Mouse (Mus musculus) heart, adult 2 months (tissue): ENCODE results near the gene Adora1. TPM values are rescaled to one million over a fixed set of nuclear protein-coding genes. Genes with fewer than 3 reads are reported as not detected.

Experiments used
- DNase-seq, 2 experiments: peaks; one replicate each; pipeline ENCODE4 v3.0.0; 2021
- H3K27ac ChIP-seq: fragments of 200-600 bp; 2 replicates; pipeline ENCODE4 v1.8.1; 2022
- H3K27me3 ChIP-seq: fragments of 200-500 bp; 2 replicates; pipeline ENCODE4 v1.6.1; 2012; ENCODE audit warnings: mild to moderate bottlenecking, low read length, inconsistent platforms, mixed read lengths; ENCODE audit not compliant: control insufficient read depth, insufficient read depth
- H3K36me3 ChIP-seq: fragments of 200-500 bp; 2 replicates; pipeline ENCODE4 v1.6.1; 2012; ENCODE audit warnings: low read length, inconsistent platforms; ENCODE audit not compliant: control insufficient read depth, insufficient read depth
- H3K4me1 ChIP-seq: fragments of 200-500 bp; 2 replicates; pipeline ENCODE4 v1.6.1; 2011; ENCODE audit warnings: low read length; ENCODE audit not compliant: control insufficient read depth, insufficient read depth
- H3K4me3 ChIP-seq: fragments of 200-600 bp; 2 replicates; pipeline ENCODE4 v1.8.1; 2022
- H3K79me2 ChIP-seq: fragments of 200-500 bp; replicated peaks from 2 replicates; pipeline ENCODE4 v1.6.1; 2012; ENCODE audit warnings: mild to moderate bottlenecking, inconsistent platforms, low read length, moderate library complexity, mixed read lengths; ENCODE audit not compliant: control insufficient read depth, insufficient read depth
- H3K9ac ChIP-seq: fragments of 200-500 bp; 2 replicates; pipeline ENCODE4 v1.6.1; 2012; ENCODE audit warnings: low read depth, mild to moderate bottlenecking, control low read depth, inconsistent platforms, low read length, mixed read lengths
- CTCF ChIP-seq: fragments of 200-600 bp; IDR thresholded peaks from 2 replicates; pipeline ENCODE4 v1.8.1; 2022; ENCODE audit warnings: antibody characterized with exemption, mild to moderate bottlenecking, moderate library complexity
- EP300 ChIP-seq: fragments of 200-500 bp; IDR thresholded peaks from 2 replicates; pipeline ENCODE4 v1.6.1; 2011; ENCODE audit warnings: low read depth, low read length, control low read depth; ENCODE audit not compliant: insufficient read depth
- POLR2A ChIP-seq: fragments of 200-500 bp; IDR thresholded peaks from 2 replicates; pipeline ENCODE4 v1.6.1; 2011; ENCODE audit warnings: mild to moderate bottlenecking, low read depth, low read length, control low read depth; ENCODE audit not compliant: insufficient read depth
- WGBS: fragments of 180-500 bp; shearing (Covaris S2); methylation state at CpG from one replicate; pipeline ENCODE4 v1.1.7; 2018; 5-methylcytosine and 5-hydroxymethylcytosine counted together
- intact Hi-C: fragments of 180-260 bp; cut with DNase I; formaldehyde crosslinking; loops from one replicate; pipeline ENCODE4 v1.15.1; 2025
- polyA plus RNA-seq: library from polyadenylated mRNA; depleted of rRNA; stranded (reverse); fragments of >200 nt; gene quantifications from 2 replicates; pipeline ENCODE4 v1.2.3, GENCODE M21; 2012
- total RNA-seq, 2 experiments: library from RNA; stranded (reverse); gene quantifications; 2 replicates each; pipeline ENCODE4 v1.2.3; 2021

The Adora1 gene
- total and polyA plus RNA-seq, 3 experiments: 9.6 to 19.4 (median 15.0) TPM

GRCm38 (mm10) chr1:134243505-134243904 is 8.3 kb upstream of the Adora1 start:
- WGBS: 87% methylated on average over 6 of the region's 6 CpGs
- DNase-seq: no peak
- Histone ChIP-seq H3K27ac (no peak overlapping the region), H3K9ac (no peak overlapping the region), H3K4me1 (no peaks in the 10 kb centered on the region), H3K4me3 (no peak overlapping the region), H3K36me3 (no peaks in the 10 kb centered on the region), H3K27me3 (no peaks in the 10 kb centered on the region), H3K79me2 (no peaks in the 10 kb centered on the region)
- no peak for TF ChIP-seq EP300
- TF ChIP-seq CTCF: no peak
- no peak for TF ChIP-seq POLR2A
- intact Hi-C loops: no loop called here

DNA sequence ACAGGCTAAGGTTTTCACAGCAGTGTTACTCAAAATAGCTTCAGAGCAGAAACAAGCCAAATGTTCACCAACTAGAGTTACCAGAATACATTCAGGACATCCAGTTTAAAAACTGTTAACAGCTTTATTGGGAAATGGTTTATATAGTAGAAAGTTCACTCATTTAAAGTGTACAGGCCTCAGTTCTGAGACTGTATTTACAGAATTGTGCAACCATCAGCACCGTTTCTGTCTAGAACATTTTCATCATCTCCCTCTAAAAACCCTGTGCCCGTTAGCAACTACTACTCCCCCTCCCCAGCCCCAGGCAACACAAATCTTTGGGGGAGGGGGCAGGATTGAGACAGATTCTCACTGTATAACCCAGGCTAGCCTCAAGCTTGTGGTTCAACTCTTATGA is 7.1 kb upstream of the Adora1 start:
- TF ChIP-seq CTCF (no peak), POLR2A (no peak), EP300 (no peak)
- Histone ChIP-seq H3K4me1 (no peaks in the 10 kb centered on the region), H3K27ac (no peak overlapping the region), H3K9ac (no peak overlapping the region), H3K4me3 (no peak overlapping the region), H3K27me3 (no peaks in the 10 kb centered on the region), H3K36me3 (no peaks in the 10 kb centered on the region), H3K79me2 (no peaks in the 10 kb centered on the region)
- intact Hi-C loops: no loop called here
- WGBS: 86% methylated on average over 2 of the region's 2 CpGs
- DNase-seq: no peak

GRCm38 (mm10) chr1:134241298-134241697 is 6.1 kb upstream of the Adora1 start:
- Histone ChIP-seq H3K27me3 (no peaks in the 10 kb centered on the region), H3K79me2 (no peaks in the 10 kb centered on the region), H3K36me3 (no peaks in the 10 kb centered on the region), H3K9ac (no peak overlapping the region), H3K4me3 (no peak overlapping the region), H3K4me1 (no peaks in the 10 kb centered on the region), H3K27ac (no peak overlapping the region)
- no peak for TF ChIP-seq CTCF
- TF ChIP-seq EP300: no peak
- TF ChIP-seq POLR2A: no peak
- no peak for DNase-seq
- intact Hi-C loops: no loop called here
- WGBS: 79% methylated on average over 8 of the region's 8 CpGs

GRCm38 (mm10) chr1:134240701-134241100 is 5.5 kb upstream of the Adora1 start:
- WGBS: 70% methylated on average over 9 of the region's 9 CpGs
- Histone ChIP-seq H3K4me3 (no peak overlapping the region), H3K9ac (no peak overlapping the region), H3K36me3 (no peaks in the 10 kb centered on the region), H3K4me1 (peaks cover 2% of the 10 kb centered on the region; the same call in 1 of the 2 replicates), H3K27me3 (no peaks in the 10 kb centered on the region), H3K79me2 (no peaks in the 10 kb centered on the region), H3K27ac (no peak overlapping the region)
- DNase-seq: no peak
- intact Hi-C loops: no loop called here
- TF ChIP-seq EP300 (no peak), POLR2A (no peak), CTCF (no peak)

DNA sequence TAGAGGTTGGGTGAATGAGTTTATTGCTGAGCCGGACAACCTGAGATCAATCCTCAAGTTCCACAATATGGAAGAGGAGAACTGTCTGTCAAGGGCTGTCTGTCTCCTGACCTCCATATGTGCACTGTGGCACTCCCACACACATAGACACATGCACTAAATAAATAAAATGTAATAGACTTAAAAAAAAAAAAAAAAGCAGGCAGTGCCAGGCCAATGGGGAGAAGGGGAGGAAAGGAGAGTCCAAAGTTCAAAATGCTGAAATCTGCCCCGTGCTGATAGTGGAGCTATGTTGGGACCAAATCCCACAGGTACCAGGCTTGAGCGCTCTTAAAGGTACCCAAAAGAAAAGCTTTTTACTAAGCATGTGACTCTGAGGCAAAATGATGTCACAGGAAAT is 2.2 kb upstream of the Adora1 start:
- no peak overlapping the region for H3K27ac ChIP-seq
- H3K4me3 ChIP-seq: no peak overlapping the region
- no peaks in the 10 kb centered on the region for H3K79me2 ChIP-seq
- peaks cover 7% of the 10 kb centered on the region; the same call in 1 of the 2 replicates for H3K4me1 ChIP-seq
- TF ChIP-seq POLR2A (no peak), CTCF (no peak), EP300 (no peak)
- no peaks in the 10 kb centered on the region for H3K36me3 ChIP-seq
- H3K27me3 ChIP-seq: no peaks in the 10 kb centered on the region; the same call in 1 of the 2 replicates
- DNase-seq: no peak
- H3K9ac ChIP-seq: no peak overlapping the region
- WGBS: 86% methylated on average over 3 of the region's 3 CpGs
- intact Hi-C loops: loop anchor here (10.0 kb wide), 1 partner anchor 183 kb away; no protein-coding TSS in a partner anchor

- intact Hi-C loops: loop anchor here (10.0 kb wide), 1 partner anchor 181 kb away; no protein-coding TSS in a partner anchor
- Histone ChIP-seq H3K27ac (no peak overlapping the region), H3K36me3 (no peaks in the 10 kb centered on the region), H3K9ac (no peak overlapping the region), H3K79me2 (no peaks in the 10 kb centered on the region), H3K4me1 (peaks cover 9% of the 10 kb centered on the region; the same call in 1 of the 2 replicates), H3K4me3 (no peak overlapping the region), H3K27me3 (no peaks in the 10 kb centered on the region; the same call in 1 of the 2 replicates)
- TF ChIP-seq POLR2A (no peak), CTCF (no peak), EP300 (no peak)
- no peak for DNase-seq
- 68% methylated on average over 3 of the region's 3 CpGs for WGBS
Measured at GRCm38 (mm10) chr1:134236142-134236541, 911 bp upstream of the Adora1 start.
